Mouse (Mus musculus): ENCODE data around the gene Cmbl. TPM values are rescaled to one million over a fixed set of nuclear protein-coding genes. Genes with fewer than 3 reads are reported as not detected.

The Cmbl gene
- polyA plus RNA-seq, 1 experiment from 2014 or later: 5.3 TPM

DNA sequence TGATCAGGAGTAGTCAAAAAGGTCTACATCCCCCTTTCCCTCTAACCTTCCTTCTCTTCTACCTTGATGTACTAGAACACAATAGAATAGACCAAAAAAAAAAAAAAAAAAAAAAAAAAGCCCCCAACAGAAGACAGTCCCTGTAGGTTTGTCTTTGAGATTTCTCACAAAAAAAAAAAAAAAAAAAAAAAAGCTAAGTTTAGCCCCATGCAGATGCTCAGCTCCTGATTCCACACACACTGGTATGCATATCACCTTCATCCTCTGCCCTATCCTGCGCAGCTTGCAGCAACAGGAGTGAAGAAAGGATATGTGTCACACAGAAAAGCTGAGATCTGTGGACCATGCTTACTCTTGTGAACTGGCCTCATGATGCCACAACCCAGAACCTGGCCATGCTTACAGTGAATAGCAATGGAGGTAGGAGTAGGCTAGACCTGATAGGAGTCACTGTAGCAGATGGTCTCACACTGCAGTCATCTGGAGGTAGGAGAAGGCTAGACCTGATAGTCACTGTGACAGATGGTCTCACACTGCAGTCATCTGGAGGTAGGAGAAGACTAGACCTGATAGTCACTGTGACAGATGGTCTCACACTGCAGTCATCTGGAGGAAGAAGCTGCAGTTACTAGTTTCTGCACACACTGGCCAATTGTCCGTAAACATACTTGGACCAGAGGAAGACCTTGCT is 32.7 kb upstream of the Cmbl start:
- Histone ChIP-seq H3K36me3 (no peaks in the 10 kb centered on the region; the same call in 1 of the 2 replicates), H3K4me1 (replicated peaks) (peaks cover 77% of the 10 kb centered on the region), H3K9ac (peak overlapping the region; percentile 96), H3K27ac (peak overlapping the region; percentile 94), H3K4me2 (peak overlapping the region; percentile 88), H3K27me3 (no peaks in the 10 kb centered on the region), H3K4me3 (replicated peaks) (peak overlapping the region; percentile 95), H3K9me3 (replicated peaks) (no peaks in the 10 kb centered on the region)
- ATAC-seq (ENCODE audit: low read depth) (peak; percentile 24), DNase-seq (no peak)
- 71% methylated on average over 2 of the region's 2 CpGs for WGBS (ENCODE audit: insufficient replicate concordance)

DNA sequence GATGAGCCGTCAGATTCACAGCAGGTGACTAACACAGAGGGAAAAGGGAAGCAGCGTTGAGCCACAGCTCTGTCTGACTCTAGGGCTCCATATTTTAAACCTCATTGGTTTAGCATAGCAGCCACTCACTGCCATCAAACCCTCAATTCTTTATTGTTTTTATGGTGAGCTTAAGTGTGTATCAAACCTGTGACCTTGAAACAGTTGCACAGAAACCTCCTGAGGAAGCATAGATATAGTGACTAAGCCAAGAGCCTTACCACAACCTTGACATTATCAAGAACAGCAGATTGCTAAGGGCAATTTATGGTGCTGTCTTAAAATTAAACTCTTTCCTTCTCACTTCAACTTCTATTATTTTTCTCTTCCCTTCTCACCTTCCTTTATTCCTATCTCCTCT is 31.7 kb upstream of the Cmbl start:
- H3K4me1 ChIP-seq (replicated peaks): peaks cover 75% of the 10 kb centered on the region

DNA sequence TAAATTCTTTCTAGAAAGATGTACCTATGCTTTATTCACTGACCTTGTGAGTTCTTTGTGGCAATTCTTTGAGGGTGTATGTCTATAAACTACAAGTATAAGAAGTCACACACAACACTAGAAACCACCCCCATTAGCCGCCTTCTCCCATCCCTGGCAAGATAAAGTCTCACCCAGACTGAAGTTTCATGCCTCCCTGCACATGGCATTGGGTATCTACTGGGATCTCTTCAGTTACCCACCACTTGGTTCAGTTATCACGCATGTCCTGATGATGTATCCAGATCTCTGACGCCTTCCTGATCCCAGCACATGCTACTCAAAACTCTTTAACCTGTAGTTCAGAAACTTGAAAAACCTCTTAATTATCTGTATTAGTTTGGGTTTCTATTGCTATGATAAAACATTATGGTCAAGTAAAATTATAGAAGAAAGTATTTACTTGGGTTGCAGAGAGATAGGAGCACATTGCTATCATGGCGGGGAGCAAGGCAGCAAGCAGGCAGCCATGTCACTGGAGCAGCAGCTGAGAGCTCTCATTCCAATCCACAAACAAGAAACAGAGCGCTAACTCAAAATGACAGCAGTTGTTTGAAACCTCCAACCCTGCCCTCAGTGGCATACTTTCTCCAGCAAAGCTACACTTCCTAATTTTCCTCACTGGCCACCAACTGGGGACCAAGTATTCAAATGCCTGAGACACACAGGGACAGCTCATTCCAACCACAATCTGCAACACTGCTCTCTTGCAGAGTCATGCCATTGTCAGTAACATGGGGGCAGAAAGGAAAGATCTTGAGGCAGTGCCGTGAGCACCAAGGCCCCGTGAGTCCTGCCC is 30.5 kb upstream of the Cmbl start:
- Histone ChIP-seq H3K36me3 (no peaks in the 10 kb centered on the region), H3K4me3 (replicated peaks) (no peak overlapping the region), H3K27ac (peak overlapping the region; percentile 68), H3K9me3 (replicated peaks) (no peaks in the 10 kb centered on the region), H3K9ac (no peak overlapping the region), H3K4me2 (no peak overlapping the region), H3K27me3 (no peaks in the 10 kb centered on the region), H3K4me1 (replicated peaks) (peaks cover 74% of the 10 kb centered on the region)
- ATAC-seq (ENCODE audit: low read depth) (no peak), DNase-seq (no peak)
- WGBS (ENCODE audit: insufficient replicate concordance): 45% methylated on average over 7 of the region's 7 CpGs

More for the DNA sequence above, 31.7 kb upstream of the Cmbl start:
- H3K9ac ChIP-seq: no peak overlapping the region
- ATAC-seq (ENCODE audit: low read depth): no peak
- H3K27me3 ChIP-seq: no peaks in the 10 kb centered on the region
- peak overlapping the region; percentile 72 for H3K27ac ChIP-seq
- peak overlapping the region; percentile 88 for H3K4me2 ChIP-seq
- H3K4me3 ChIP-seq (replicated peaks): no peak overlapping the region
- no peaks in the 10 kb centered on the region for H3K36me3 ChIP-seq
- H3K9me3 ChIP-seq (replicated peaks): no peaks in the 10 kb centered on the region
- no peak for DNase-seq
- 29% methylated on average over 2 of the region's 2 CpGs for WGBS (ENCODE audit: insufficient replicate concordance)

DNA sequence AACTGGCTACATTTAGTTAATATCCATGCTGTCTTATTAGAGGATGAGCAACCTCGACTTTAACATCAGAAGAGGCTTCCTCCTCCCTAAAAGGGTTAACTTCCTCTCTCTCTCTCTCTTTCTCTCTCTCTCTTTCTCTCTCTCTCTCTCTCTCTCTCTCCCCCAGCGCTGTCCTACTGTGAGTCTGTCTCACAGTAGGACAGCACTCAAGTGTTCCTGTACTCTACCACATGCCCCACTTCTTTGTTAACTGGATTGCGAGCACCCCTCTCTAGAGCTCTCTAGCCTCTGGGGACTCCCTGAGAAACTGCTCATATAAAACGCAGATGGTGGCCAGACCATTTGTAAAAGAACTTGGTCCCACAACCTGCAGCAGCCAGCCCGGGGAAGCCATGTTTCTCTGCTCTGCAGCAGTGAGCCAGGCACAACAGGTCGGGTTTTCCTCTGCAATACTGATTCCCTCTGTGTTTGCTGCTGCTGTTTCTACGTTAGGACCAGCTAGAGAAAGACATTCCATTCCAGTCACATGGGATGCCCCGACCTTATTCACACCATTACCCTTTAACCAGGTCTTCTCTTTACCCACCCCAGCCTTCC is 29.8 kb upstream of the Cmbl start:
- Histone ChIP-seq H3K4me1 (replicated peaks) (peaks cover 79% of the 10 kb centered on the region), H3K4me3 (replicated peaks) (no peak overlapping the region), H3K4me2 (no peak overlapping the region), H3K9ac (no peak overlapping the region), H3K27me3 (no peaks in the 10 kb centered on the region), H3K9me3 (replicated peaks) (no peaks in the 10 kb centered on the region), H3K27ac (peak overlapping the region; percentile 56), H3K36me3 (no peaks in the 10 kb centered on the region)
- DNase-seq (no peak), ATAC-seq (ENCODE audit: low read depth) (no peak)
- 37% methylated on average over 8 of the region's 8 CpGs for WGBS (ENCODE audit: insufficient replicate concordance)

- Histone ChIP-seq H3K4me3 (replicated peaks) (no peak overlapping the region), H3K4me1 (replicated peaks) (peaks cover 87% of the 10 kb centered on the region), H3K9ac (no peak overlapping the region), H3K36me3 (no peaks in the 10 kb centered on the region), H3K9me3 (replicated peaks) (no peaks in the 10 kb centered on the region), H3K27ac (no peak overlapping the region), H3K27me3 (no peaks in the 10 kb centered on the region), H3K4me2 (no peak overlapping the region)
- ATAC-seq (ENCODE audit: low read depth): no peak
- DNase-seq: no peak
- WGBS (ENCODE audit: insufficient replicate concordance): 20% methylated on average over 7 of the region's 7 CpGs
Measured at GRCm38 (mm10) chr15:31536051-31536737, 29.0 kb upstream of the Cmbl start.

- Histone ChIP-seq H3K4me1 (replicated peaks) (peaks cover 89% of the 10 kb centered on the region), H3K9ac (no peak overlapping the region)
Measured at GRCm38 (mm10) chr15:31537706-31538105, 27.5 kb upstream of the Cmbl start.

GRCm38 (mm10) chr15:31538346-31538745 is 26.8 kb upstream of the Cmbl start:
- Histone ChIP-seq H3K4me2 (no peak overlapping the region), H3K4me1 (replicated peaks) (peaks cover 89% of the 10 kb centered on the region), H3K9ac (no peak overlapping the region), H3K4me3 (replicated peaks) (no peak overlapping the region), H3K36me3 (no peaks in the 10 kb centered on the region), H3K27me3 (no peaks in the 10 kb centered on the region), H3K27ac (no peak overlapping the region), H3K9me3 (replicated peaks) (no peaks in the 10 kb centered on the region)
- DNase-seq (no peak), ATAC-seq (ENCODE audit: low read depth) (no peak)
- 68% methylated on average over 3 of the region's 3 CpGs for WGBS (ENCODE audit: insufficient replicate concordance)

More at GRCm38 (mm10) chr15:31537706-31538105, 27.5 kb upstream of the Cmbl start:
- H3K9me3 ChIP-seq (replicated peaks): no peaks in the 10 kb centered on the region
- H3K27ac ChIP-seq: no peak overlapping the region
- H3K27me3 ChIP-seq: no peaks in the 10 kb centered on the region
- 94% methylated on average over 2 of the region's 2 CpGs for WGBS (ENCODE audit: insufficient replicate concordance)
- H3K4me3 ChIP-seq (replicated peaks): no peak overlapping the region
- no peak overlapping the region for H3K4me2 ChIP-seq
- ATAC-seq (ENCODE audit: low read depth) (no peak), DNase-seq (no peak)
- H3K36me3 ChIP-seq: no peaks in the 10 kb centered on the region

DNA sequence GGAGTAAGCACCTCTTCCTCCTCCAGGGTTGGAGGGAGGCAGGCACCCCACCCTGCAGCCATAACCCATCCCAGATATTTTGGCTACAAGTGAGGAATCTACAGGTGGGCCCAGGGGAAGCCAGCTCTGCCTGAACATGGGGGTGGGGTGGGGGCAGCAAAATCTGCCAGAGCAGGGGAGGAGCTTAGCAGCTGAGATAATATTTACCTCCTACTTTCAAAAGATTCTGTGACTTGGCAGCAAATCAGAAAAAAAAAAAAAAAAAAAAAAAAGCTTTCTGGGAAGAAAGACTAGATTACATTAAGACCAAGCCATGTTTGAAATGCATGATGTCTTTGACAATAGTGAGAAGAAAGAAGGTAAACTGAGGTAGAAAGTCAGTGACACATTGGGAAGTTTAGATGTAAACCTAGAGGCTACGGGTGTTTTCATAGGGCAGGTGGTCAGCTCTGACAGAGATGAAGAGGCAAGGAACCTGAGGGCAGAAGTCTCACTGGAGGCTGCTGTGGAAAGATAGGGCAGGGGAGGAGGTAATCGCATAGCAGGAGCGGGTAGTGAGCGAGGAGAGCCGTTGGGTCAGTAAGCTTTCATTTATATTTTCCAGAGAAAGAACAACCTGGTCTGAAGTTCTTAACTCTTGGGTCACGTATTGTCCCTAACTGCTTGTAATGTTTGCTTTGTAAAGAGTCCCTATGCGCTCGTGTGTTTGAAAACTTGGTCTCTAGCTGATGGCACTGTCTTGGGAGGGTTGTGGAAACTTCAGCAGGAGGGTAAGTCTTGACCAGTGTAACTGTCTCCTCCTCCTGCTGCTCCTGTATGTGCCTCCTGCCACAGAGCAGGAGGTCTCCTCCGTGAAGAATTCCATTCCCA is 25.3 kb upstream of the Cmbl start:
- Histone ChIP-seq H3K36me3 (no peaks in the 10 kb centered on the region), H3K27ac (peak overlapping the region; percentile 85), H3K4me2 (peak overlapping the region; percentile 64), H3K27me3 (no peaks in the 10 kb centered on the region), H3K9ac (peak overlapping the region; percentile 64), H3K9me3 (replicated peaks) (no peaks in the 10 kb centered on the region), H3K4me3 (replicated peaks) (peak overlapping the region; percentile 49), H3K4me1 (replicated peaks) (peaks cover 80% of the 10 kb centered on the region)
- ATAC-seq (ENCODE audit: low read depth) (peak; percentile 90), DNase-seq (no peak)
- WGBS (ENCODE audit: insufficient replicate concordance): 24% methylated on average over 9 of the region's 9 CpGs

DNA sequence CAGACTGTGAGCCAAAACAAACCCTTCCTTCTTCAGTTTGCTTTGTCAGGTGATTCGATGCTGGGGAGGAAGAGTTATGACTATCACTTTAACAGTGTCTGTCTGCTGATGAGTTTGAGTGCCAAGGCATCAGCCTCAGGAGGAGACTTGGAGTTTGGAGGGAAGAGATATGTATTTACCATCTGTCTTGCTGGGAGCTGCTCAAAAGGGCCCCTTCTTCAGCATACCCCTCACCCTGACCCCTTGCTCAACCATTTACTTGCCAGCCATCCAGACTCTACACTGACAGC is 24.7 kb upstream of the Cmbl start:
- WGBS (ENCODE audit: insufficient replicate concordance): 19% methylated on average over 1 of the region's 1 CpGs
- DNase-seq (no peak), ATAC-seq (ENCODE audit: low read depth) (peak; percentile 47)
- Histone ChIP-seq H3K4me3 (replicated peaks) (peak overlapping the region; percentile 49), H3K36me3 (no peaks in the 10 kb centered on the region), H3K27ac (peak overlapping the region; percentile 85), H3K9me3 (replicated peaks) (no peaks in the 10 kb centered on the region), H3K4me1 (replicated peaks) (peaks cover 80% of the 10 kb centered on the region), H3K9ac (peak overlapping the region; percentile 64), H3K27me3 (no peaks in the 10 kb centered on the region), H3K4me2 (peak overlapping the region; percentile 64)

DNA sequence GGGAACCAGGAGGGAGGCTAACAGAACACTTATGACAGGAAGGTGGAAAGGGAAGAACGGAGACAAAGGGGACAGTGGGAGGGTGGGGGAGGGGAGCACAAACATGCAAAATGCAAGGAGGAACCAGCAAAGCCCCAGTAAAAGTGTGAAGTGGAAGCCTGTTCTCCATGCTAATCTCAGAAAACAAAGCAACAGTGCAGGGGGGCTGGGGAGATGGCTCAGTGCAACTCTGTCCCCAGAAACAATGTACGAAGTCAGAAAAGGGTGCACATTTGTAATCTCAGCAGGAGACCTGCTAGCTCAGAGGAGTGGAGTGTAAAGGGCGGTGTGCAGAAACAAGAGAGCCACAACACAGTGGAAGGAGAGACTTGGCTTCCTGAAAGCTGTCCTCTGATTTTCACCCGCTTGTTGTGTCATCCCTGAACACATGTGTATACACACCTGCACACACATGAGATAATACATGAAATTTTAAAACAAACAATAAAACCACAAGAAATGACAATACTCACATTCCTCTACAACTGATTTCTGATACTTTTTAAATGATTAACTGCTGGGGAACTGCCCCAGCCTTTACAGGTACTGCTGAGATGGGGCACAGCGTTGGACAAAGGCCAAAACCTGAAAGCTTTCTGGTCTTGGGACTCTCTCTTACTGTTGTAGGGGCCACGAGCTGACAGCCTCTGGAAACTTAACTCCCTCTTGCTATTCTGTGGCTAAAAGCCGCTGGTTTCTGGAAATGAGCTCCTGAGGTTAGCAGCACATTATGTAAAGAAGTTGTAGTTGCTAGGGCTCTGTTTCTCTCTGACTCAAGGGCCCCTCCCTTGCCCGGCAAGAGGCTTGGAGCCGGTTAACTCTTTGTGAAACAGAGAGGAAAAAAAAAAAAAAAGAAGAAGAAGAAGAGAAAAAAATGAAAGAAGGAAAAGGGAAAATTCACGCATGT is 22.9 kb upstream of the Cmbl start:
- DNase-seq (peak; percentile 50), ATAC-seq (ENCODE audit: low read depth) (no peak)
- Histone ChIP-seq H3K4me3 (replicated peaks) (no peak overlapping the region), H3K27me3 (no peaks in the 10 kb centered on the region), H3K36me3 (no peaks in the 10 kb centered on the region), H3K4me1 (replicated peaks) (peaks cover 66% of the 10 kb centered on the region), H3K27ac (peak overlapping the region; percentile 75), H3K9me3 (replicated peaks) (no peaks in the 10 kb centered on the region), H3K4me2 (peak overlapping the region; percentile 35), H3K9ac (peak overlapping the region; percentile 22; the same call in 1 of the 2 replicates)
- WGBS (ENCODE audit: insufficient replicate concordance): 16% methylated on average over 10 of the region's 10 CpGs
